Mouse (Mus musculus) intestine, embryonic 15.5 days (tissue): ENCODE results near the gene Celsr2. TPM values are rescaled to one million over a fixed set of nuclear protein-coding genes. Genes with fewer than 3 reads are reported as not detected.

Experiments used
- ATAC-seq: fragments of 200-750 bp; cut with Nextera tagmentation; 2 replicates; pipeline ENCODE4 v1.8.0; 2017; ENCODE audit warnings: moderate TSS enrichment, moderate library complexity
- H3K27ac ChIP-seq: fragments of 300-500 bp; sonication (generic); 2 replicates; pipeline ENCODE4 v1.5.1; 2015; ENCODE audit warnings: mild to moderate bottlenecking, inconsistent platforms
- H3K27me3 ChIP-seq: fragments of 300-500 bp; sonication (generic); replicated peaks from 2 replicates; pipeline ENCODE4 v1.6.1; 2015; ENCODE audit warnings: inconsistent platforms
- H3K36me3 ChIP-seq: fragments of 300-500 bp; sonication (generic); 2 replicates; pipeline ENCODE4 v1.6.1; 2015; ENCODE audit warnings: inconsistent platforms
- H3K4me1 ChIP-seq: fragments of 300-500 bp; sonication (generic); replicated peaks from 2 replicates; pipeline ENCODE4 v1.6.1; 2015; ENCODE audit warnings: inconsistent platforms
- H3K4me2 ChIP-seq: fragments of 300-500 bp; sonication (generic); replicated peaks from 2 replicates; pipeline ENCODE4 v1.6.1; 2015; ENCODE audit warnings: mild to moderate bottlenecking, inconsistent platforms
- H3K4me3 ChIP-seq: fragments of 300-500 bp; sonication (generic); replicated peaks from 2 replicates; pipeline ENCODE4 v1.5.1; 2015; ENCODE audit warnings: inconsistent platforms
- H3K9ac ChIP-seq: fragments of 300-500 bp; sonication (generic); 2 replicates; pipeline ENCODE4 v1.6.1; 2015; ENCODE audit warnings: inconsistent platforms
- H3K9me3 ChIP-seq: fragments of 300-500 bp; sonication (generic); 2 replicates; pipeline ENCODE4 v1.6.1; 2016; ENCODE audit warnings: inconsistent platforms
- WGBS: fragments of 180-500 bp; shearing (Covaris S2); methylation state at CpG from one replicate; pipeline ENCODE4 v1.1.7; 2015; 5-methylcytosine and 5-hydroxymethylcytosine counted together
- polyA plus RNA-seq: library from polyadenylated mRNA; unstranded; fragments of >200 nt; fragmentation: Nextera tagmentation; extraction: Ambion mirVana; gene quantifications from 2 replicates; pipeline ENCODE4 v1.2.1, GENCODE M21; 2015

Celsr2 gene
- polyA plus RNA-seq, 1 experiment from 2014 or later, result 3.2 TPM

DNA sequence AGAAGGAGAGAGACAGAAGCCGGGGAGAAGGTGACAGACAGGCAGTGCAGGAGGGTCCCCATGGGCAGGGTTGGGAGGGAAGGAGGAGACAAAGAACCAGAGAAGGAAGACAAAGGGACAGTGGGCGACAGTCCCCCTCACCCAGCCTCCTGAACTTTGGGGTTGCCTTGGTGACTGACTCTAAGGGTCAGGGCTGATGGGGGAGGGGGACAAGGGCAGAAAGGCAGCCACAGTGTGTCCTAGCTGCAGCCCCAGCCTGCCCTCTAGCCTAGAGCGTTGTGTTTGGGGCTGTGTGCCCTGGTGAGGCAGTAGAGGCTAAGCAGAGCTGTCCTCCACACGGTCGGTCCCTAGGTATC lies 5.0 kb downstream of the Celsr2 start:
- H3K4me2 ChIP-seq, result peak overlapping the region; percentile 17; the same call in 1 of the 2 replicates
- no peak overlapping the region for H3K4me3 ChIP-seq
- H3K36me3 ChIP-seq, result peaks cover 14% of the 10 kb centered on the region; the same call in 1 of the 2 replicates
- peaks cover 18% of the 10 kb centered on the region for H3K4me1 ChIP-seq
- 0 out of 2 replicates have a peak, but pooled peaks cover 4% of the 10 kb centered on the region for H3K27me3 ChIP-seq
- H3K9me3 ChIP-seq, result 0 out of 2 replicates have a peak, but pooled peaks cover 7% of the 10 kb centered on the region
- H3K9ac ChIP-seq, result no peak overlapping the region; the same call in 1 of the 2 replicates
- H3K27ac ChIP-seq, result no peak overlapping the region
- no peak for ATAC-seq
- WGBS, result 40% methylated on average over 5 of the region's 5 CpGs

DNA sequence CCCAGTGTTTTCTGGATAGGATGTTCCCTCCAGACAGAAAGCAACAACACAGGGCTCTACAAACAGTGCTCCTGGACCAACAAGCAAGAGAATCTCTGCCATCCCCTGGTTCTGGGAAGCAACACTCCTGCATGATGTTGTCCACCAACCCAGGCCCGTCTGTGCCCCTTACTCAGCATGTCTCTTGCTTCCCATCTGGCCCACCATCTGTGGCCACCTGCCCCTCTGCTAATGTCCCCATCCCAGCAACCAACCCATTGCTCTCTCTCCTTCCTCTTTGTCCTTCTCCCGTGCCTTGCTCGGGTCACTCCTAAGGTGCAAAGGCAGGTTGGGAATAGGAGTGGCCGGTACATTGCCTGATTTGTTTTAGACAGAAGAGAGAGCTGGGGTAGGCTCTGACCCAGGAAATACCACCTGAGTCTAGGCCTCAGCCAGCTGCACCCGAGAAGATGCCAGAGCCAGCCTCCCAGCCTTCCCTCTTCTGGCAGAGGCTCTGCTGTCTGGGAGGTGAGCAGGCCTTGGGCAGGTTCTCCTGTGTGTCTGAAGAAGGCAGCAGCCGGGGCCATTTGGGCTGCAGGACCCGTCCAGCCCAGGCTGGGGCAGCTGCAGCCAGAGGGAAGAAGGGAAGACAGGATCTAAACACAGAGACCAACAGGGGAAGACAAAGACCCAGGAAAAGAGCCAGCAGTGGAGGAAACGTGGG lies 5.5 kb downstream of the Celsr2 start:
- ATAC-seq, result no peak
- Histone ChIP-seq H3K9me3 (0 out of 2 replicates have a peak, but pooled peaks cover 7% of the 10 kb centered on the region), H3K9ac (no peak overlapping the region; the same call in 1 of the 2 replicates), H3K27me3 (0 out of 2 replicates have a peak, but pooled peaks cover 2% of the 10 kb centered on the region), H3K4me1 (peaks cover 13% of the 10 kb centered on the region), H3K4me3 (no peak overlapping the region), H3K4me2 (0 out of 2 replicates have a peak overlapping the region, but pooled peaks have one; percentile 17), H3K27ac (no peak overlapping the region), H3K36me3 (peaks cover 14% of the 10 kb centered on the region; the same call in 1 of the 2 replicates)
- 57% methylated on average over 8 of the region's 8 CpGs for WGBS

DNA sequence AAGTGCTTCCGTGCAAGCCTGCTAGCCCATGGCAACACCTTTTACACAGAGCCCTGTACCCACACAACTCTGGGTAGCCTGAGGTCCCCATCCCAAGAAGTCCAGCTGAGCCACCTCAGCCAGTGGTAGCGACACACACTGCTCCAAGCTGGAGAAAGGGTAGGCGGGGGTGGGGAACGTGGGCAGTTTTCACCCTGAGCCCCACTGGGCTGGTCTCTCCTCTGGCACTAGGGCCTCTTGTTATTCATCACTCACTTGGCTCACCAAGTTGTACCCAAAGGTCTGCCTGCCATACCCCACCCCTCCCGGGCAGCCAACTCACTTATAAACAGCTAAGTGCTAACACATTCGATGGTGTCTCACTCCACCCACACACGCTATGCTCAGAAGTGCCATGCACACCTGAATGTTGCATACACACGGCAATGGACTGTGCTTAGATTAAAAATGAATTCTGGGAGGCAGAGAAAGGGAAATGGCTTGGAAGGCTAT lies 6.8 kb downstream of the Celsr2 start:
- H3K27ac ChIP-seq, result no peak overlapping the region
- no peak overlapping the region for H3K9ac ChIP-seq
- H3K4me2 ChIP-seq, result no peak overlapping the region
- ATAC-seq, result no peak
- no peaks in the 10 kb centered on the region for H3K27me3 ChIP-seq
- H3K4me3 ChIP-seq, result no peak overlapping the region
- peaks cover 8% of the 10 kb centered on the region; the same call in 1 of the 2 replicates for H3K36me3 ChIP-seq
- peaks cover 12% of the 10 kb centered on the region; the same call in 1 of the 2 replicates for H3K4me1 ChIP-seq
- WGBS, result 89% methylated on average over 8 of the region's 8 CpGs
- H3K9me3 ChIP-seq, result 0 out of 2 replicates have a peak, but pooled peaks cover 7% of the 10 kb centered on the region

DNA sequence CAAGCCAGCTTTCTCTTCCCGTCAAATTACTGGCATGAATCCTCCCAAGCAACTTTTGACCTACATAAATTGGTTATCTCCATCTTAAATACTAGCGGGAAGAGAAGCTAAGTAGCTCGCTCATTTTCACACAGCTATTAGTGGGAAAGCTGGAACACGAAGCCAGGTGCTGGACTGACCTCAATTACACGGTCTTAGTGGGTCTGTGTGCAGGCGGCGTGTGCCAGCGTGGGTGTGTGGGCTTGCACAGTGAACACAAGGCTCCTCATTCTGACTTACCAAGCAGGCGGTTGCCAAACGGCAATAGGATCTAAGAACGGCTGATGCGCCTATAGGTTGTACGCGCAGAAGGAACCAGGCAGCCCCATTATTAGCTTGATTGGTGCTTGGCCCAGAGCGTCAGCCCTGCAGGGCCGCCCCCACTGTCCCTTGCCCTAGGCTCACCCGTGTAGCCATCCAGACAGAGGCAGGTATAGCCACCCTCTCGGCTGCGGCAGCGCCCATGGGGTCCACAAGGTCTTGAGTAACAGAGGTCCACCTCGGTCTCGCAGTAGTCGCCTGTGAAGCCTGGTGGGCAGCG lies 9.0 kb downstream of the Celsr2 start:
- no peak for ATAC-seq

DNA sequence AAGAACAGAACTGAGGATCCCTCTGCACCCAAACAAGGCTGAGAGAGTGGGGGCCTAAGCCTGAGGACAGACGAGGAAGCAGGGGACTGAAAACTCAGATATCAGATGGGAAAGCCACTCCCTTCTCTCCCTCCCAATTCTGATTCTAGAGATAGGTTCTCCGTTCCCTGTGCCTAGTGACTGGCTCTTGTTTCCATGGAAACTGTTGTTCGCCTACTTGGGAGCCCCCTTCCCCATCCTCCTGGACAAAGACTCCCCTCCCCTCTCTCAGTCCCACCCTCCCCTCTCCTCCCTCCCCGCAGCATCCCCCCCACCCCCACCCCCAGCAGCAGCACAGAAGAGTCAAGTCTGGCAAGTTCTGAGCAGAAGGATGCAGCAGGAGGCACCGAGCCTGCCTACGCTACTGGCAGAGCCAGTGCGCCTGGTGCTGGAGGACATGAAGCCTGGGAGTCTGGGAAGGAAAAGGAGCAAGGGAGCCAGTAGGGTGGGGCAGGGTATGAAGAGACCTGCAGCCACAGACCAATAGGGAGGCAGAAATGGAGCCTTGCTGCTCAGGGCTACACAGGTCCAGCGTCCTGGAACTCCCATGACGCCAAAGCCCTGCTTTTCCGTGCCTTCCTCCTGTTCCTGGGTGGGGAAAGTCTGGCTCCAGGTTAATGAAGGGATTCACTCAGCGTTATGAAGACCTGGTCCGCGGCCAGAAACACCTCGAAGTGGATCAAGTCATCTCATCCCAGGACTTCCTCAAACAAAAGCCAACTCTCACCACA lies 9.6 kb downstream of the Celsr2 start:
- ATAC-seq, result no peak
- Histone ChIP-seq H3K4me2 (no peak overlapping the region), H3K9me3 (no peaks in the 10 kb centered on the region), H3K27ac (no peak overlapping the region), H3K36me3 (0 out of 2 replicates have a peak, but pooled peaks cover 4% of the 10 kb centered on the region), H3K9ac (no peak overlapping the region), H3K4me1 (peaks cover 5% of the 10 kb centered on the region), H3K4me3 (no peak overlapping the region), H3K27me3 (no peaks in the 10 kb centered on the region)
- WGBS, result 57% methylated on average over 14 of the region's 14 CpGs

More for the DNA sequence above, 9.0 kb downstream of the Celsr2 start:
- 89% methylated on average over 24 of the region's 24 CpGs for WGBS
- Histone ChIP-seq H3K4me2 (no peak overlapping the region), H3K4me3 (no peak overlapping the region), H3K27me3 (no peaks in the 10 kb centered on the region), H3K9me3 (no peaks in the 10 kb centered on the region), H3K4me1 (peaks cover 12% of the 10 kb centered on the region), H3K36me3 (0 out of 2 replicates have a peak, but pooled peaks cover 4% of the 10 kb centered on the region), H3K27ac (no peak overlapping the region), H3K9ac (no peak overlapping the region)

DNA sequence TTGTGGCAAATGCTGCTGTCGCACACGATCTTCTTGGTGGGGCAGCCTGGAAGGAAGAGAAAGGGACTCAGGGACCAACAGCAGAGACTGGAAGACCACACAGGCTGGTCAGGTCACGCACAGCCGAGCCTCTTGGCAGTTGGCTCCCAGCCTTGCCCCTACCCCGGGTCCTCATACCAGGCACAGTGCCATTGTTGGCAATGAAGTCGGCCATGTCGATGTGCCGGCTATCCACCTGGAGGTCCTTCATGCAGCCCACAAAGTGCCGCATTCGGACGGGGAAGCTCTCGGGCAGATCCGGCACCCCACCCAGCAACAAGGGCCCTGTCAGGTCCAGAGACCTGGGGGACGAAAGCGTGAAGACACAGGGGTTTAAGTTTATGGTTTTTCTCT lies 12.8 kb downstream of the Celsr2 start:
- no peak overlapping the region for H3K4me3 ChIP-seq
- H3K9ac ChIP-seq, result no peak overlapping the region
- WGBS, result 93% methylated on average over 15 of the region's 15 CpGs
- H3K27me3 ChIP-seq, result no peaks in the 10 kb centered on the region
- 0 out of 2 replicates have a peak, but pooled peaks cover 4% of the 10 kb centered on the region for H3K36me3 ChIP-seq
- peaks cover 4% of the 10 kb centered on the region for H3K4me1 ChIP-seq
- no peaks in the 10 kb centered on the region for H3K9me3 ChIP-seq
- no peak overlapping the region for H3K4me2 ChIP-seq
- no peak for ATAC-seq
- H3K27ac ChIP-seq, result no peak overlapping the region

DNA sequence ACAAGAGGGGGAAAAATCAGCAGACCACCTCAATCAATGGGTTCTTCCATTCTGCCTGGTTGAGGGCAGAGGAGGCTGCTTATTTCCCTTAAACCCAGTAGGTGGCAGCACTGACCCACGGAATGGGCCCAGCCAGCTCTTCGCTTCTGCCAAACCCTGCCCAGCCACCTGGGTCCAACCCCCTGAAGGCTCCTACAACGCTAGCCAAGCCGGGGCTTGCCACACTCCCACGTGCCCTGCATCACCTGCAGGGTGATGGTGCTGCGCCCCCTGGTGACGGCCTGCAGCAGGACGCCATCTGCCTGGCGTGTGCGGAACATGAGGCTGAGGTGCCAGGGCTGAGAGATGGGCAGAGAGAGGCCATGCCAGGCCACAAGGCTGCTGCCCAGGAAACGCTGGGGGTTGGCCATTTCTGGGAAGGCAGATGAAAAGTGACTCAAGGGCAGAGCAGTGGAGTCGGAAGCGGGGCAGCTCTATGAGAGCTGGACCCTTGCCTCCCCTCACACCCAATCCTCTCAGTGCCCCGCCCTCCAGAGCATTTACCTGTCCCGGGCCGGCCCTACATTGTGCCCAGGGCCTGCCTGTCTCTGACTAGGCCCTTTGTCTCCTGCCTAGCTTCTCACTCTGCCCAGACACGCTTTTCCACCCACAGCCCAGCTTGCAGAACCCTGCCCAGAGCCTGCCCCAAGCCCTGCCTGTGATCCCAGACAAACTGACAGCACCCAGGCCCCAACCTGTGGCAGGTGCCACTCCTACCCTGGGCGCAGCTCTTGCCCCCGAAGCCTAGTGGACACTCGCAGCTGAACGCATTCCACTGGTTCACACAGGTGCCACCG lies 13.4 kb downstream of the Celsr2 start:
- Histone ChIP-seq H3K27ac (no peak overlapping the region), H3K9me3 (no peaks in the 10 kb centered on the region), H3K4me2 (peak overlapping the region; percentile 51), H3K27me3 (no peaks in the 10 kb centered on the region), H3K4me1 (peaks cover 4% of the 10 kb centered on the region), H3K4me3 (peak overlapping the region; percentile 9; the same call in 1 of the 2 replicates), H3K36me3 (0 out of 2 replicates have a peak, but pooled peaks cover 4% of the 10 kb centered on the region), H3K9ac (peak overlapping the region; percentile 30; the same call in 1 of the 2 replicates)
- WGBS, result 36% methylated on average over 22 of the region's 22 CpGs
- ATAC-seq, result peak; percentile 96

DNA sequence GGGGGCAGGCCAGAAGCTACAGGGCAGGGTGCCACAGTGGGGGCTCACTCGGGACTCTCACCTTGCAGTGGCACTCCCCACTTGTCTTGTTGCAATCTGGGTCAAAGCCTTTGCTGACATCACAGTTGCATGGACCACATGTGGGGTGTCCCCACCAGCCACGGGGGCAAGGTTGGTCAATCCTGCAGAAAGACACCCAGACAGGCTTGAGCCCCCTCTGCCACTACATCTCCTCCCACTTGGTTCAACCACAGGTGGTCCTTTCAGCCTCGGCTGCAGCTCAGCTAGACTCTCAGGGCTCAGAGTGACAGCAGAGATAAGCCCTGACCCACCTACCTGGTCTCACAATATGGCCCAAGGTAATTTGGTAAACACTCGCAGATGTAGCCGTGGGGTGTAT lies 14.9 kb downstream of the Celsr2 start:
- H3K9ac ChIP-seq, result no peak overlapping the region
- 79% methylated on average over 5 of the region's 5 CpGs for WGBS
- ATAC-seq, result no peak

DNA sequence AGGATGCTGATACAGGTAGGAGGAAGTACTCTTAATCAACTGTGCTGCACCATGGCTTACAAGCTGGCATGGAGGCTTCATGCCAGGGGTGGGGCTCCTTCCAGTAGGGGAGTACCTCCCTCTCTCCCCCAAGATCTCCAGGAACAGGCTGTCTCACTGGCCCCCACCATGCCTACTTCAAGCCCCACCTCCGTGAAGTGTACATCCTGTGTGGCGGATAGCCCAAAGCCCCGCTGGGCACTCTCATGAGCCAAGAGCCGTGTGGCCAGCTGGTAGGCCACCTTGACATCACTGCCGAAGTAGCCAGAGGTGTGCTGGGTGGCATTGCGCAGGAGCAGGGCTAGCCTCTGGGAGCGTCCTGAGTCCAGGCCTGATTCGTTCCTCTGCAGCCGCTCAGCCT lies 17.1 kb downstream of the Celsr2 start:
- Histone ChIP-seq H3K9ac (no peak overlapping the region), H3K36me3 (no peaks in the 10 kb centered on the region), H3K4me3 (no peak overlapping the region), H3K27me3 (no peaks in the 10 kb centered on the region), H3K4me2 (no peak overlapping the region), H3K27ac (no peak overlapping the region), H3K4me1 (peaks cover 4% of the 10 kb centered on the region), H3K9me3 (no peaks in the 10 kb centered on the region)
- 91% methylated on average over 9 of the region's 9 CpGs for WGBS
- no peak for ATAC-seq

More for the DNA sequence above, 14.9 kb downstream of the Celsr2 start:
- Histone ChIP-seq H3K4me1 (peaks cover 4% of the 10 kb centered on the region), H3K27ac (no peak overlapping the region), H3K36me3 (no peaks in the 10 kb centered on the region), H3K4me2 (no peak overlapping the region), H3K9me3 (no peaks in the 10 kb centered on the region), H3K4me3 (no peak overlapping the region), H3K27me3 (no peaks in the 10 kb centered on the region)

DNA sequence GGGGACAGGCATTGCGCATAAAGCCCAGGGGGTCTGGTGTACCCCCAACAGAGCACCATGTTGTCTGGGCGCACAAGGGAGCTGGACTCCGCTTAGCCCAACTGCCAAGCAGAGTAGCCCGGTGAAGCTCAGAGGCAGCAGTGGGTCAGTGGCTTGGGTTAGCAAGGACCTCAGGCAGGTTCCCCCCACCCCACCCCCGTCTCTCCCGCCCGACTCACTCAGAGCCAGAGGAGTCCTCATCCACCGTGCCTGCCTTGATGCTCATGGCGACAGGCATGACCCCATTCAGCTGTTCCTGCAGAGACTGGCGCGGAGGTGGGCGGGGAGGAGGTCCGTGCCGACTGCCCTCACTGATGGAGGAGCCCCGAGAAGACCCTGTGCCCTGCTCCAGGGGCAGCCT lies 22.6 kb downstream of the Celsr2 start:
- H3K36me3 ChIP-seq, result no peaks in the 10 kb centered on the region
- no peak for ATAC-seq
- 0 out of 2 replicates have a peak overlapping the region, but pooled peaks have one; percentile 13 for H3K9ac ChIP-seq
- H3K9me3 ChIP-seq, result no peaks in the 10 kb centered on the region
- H3K4me2 ChIP-seq, result peak overlapping the region; percentile 34
- H3K27me3 ChIP-seq, result no peaks in the 10 kb centered on the region
- H3K4me1 ChIP-seq, result peaks cover 22% of the 10 kb centered on the region
- 61% methylated on average over 15 of the region's 15 CpGs for WGBS
- H3K27ac ChIP-seq, result no peak overlapping the region; the same call in 1 of the 2 replicates
- no peak overlapping the region for H3K4me3 ChIP-seq

DNA sequence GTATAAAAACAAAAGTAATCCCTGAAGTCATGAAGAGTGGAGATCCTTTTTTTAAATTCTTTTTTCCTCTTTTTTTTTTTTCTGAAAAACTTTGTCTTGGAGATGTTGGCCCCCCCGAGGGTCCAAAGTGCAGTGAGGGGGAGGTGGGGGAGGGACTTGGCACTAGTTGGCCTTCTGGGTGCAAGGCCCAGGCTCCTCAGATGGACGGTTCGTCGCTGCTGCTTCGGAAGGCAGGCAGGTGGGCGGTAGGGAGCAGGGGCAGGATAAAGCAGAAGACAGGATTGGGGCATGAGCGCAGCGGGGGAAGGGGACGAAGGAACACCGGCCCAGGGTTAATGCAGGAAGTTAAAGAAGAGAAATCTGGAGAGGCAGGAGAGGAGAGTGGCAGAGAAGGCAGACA lies 23.1 kb downstream of the Celsr2 start:
- Histone ChIP-seq H3K27me3 (no peaks in the 10 kb centered on the region), H3K27ac (peak overlapping the region; percentile 17; the same call in 1 of the 2 replicates), H3K4me1 (peaks cover 22% of the 10 kb centered on the region), H3K4me3 (no peak overlapping the region), H3K9me3 (no peaks in the 10 kb centered on the region), H3K9ac (0 out of 2 replicates have a peak overlapping the region, but pooled peaks have one; percentile 13), H3K4me2 (peak overlapping the region; percentile 34), H3K36me3 (no peaks in the 10 kb centered on the region; the same call in 1 of the 2 replicates)
- 16% methylated on average over 10 of the region's 10 CpGs for WGBS
- peak; percentile 24 for ATAC-seq
